Mouse (Mus musculus): ENCODE measurements around the gene Ppp6r1. TPM values are rescaled to one million over a fixed set of nuclear protein-coding genes. Genes with fewer than 3 reads are reported as not detected.

Ppp6r1 gene
- total and polyA plus RNA-seq, 3 experiments, result 89.5 to 167 TPM; not detected in 1

GRCm38 (mm10) chr7:4659911-4660443, 1.2 kb upstream of the Ppp6r1 start:
- no peak overlapping the region for H3K27ac ChIP-seq (ENCODE audit: control insufficient read depth, low read depth, low read length)
- peaks cover 10 to 11% of the 10 kb centered on the region in 2 experiments for H3K4me1 ChIP-seq (ENCODE audit: control insufficient read depth in 1 of 2, insufficient read depth in 2 of 2, low read length in 2 of 2)
- no peaks in the 10 kb centered on the region for H3K27me3 ChIP-seq (ENCODE audit: control insufficient read depth in 1 of 2, insufficient read depth in 2 of 2, low read length in 2 of 2)
- H3K79me2 ChIP-seq (ENCODE audit: control insufficient read depth, insufficient read depth, low read length, poor library complexity), result peaks cover 38% of the 10 kb centered on the region
- peaks cover 0 to 28% of the 10 kb centered on the region in 2 experiments; a peak in 2 of 4 replicates for H3K36me3 ChIP-seq (ENCODE audit: control insufficient read depth in 1 of 2, insufficient read depth in 2 of 2, low read length in 2 of 2)
- no peaks in the 10 kb centered on the region for H3K9me3 ChIP-seq (replicated peaks; ENCODE audit: insufficient read depth, low read length)
- no peak for TF ChIP-seq POLR2AphosphoS2 (IDR thresholded peaks at IDR 0.05; ENCODE audit: low read length)
- TF ChIP-seq RAD21 (IDR thresholded peaks at IDR 0.05; ENCODE audit: low read depth, low read length), result no peak
- no peak for TF ChIP-seq GABPA (IDR thresholded peaks at IDR 0.05; ENCODE audit: low read depth, low read length)
- TF ChIP-seq MAZ (IDR thresholded peaks at IDR 0.05; ENCODE audit: low read depth, low read length), result no peak
- TF ChIP-seq ELF1 (IDR thresholded peaks at IDR 0.05; ENCODE audit: low read depth, low read length), result no peak
- peak overlapping the region; percentile 69 to 75; a peak in 3 of 4 replicates for H3K4me3 ChIP-seq (ENCODE audit: control insufficient read depth in 1 of 2, insufficient read depth in 1 of 2, low read depth in 2 of 2, low read length in 2 of 2)
- no peak for DNase-seq (ENCODE audit: low read depth, low spot score)
- peak overlapping the region; percentile 82 for H3K9ac ChIP-seq (ENCODE audit: control insufficient read depth, low read depth, low read length, poor library complexity, severe bottlenecking)

- H3K79me2 ChIP-seq (ENCODE audit: control insufficient read depth, insufficient read depth, low read length, poor library complexity), result peaks cover 48% of the 10 kb centered on the region
- H3K4me3 ChIP-seq (ENCODE audit: control insufficient read depth in 1 of 2, insufficient read depth in 1 of 2, low read depth in 2 of 2, low read length in 2 of 2), result peak overlapping the region; percentile 79 to 85
- peaks cover 0 to 37% of the 10 kb centered on the region in 2 experiments; a peak in 2 of 4 replicates for H3K36me3 ChIP-seq (ENCODE audit: control insufficient read depth in 1 of 2, insufficient read depth in 2 of 2, low read length in 2 of 2)
- DNase-seq (ENCODE audit: low read depth, low spot score), result peak; percentile 52
- H3K9ac ChIP-seq (ENCODE audit: control insufficient read depth, low read depth, low read length, poor library complexity, severe bottlenecking), result peak overlapping the region; percentile 86
- peak overlapping the region; percentile 75 for H3K27ac ChIP-seq (ENCODE audit: control insufficient read depth, low read depth, low read length)
- H3K4me1 ChIP-seq (ENCODE audit: control insufficient read depth in 1 of 2, insufficient read depth in 2 of 2, low read length in 2 of 2), result peaks cover 20 to 23% of the 10 kb centered on the region in 2 experiments
- TF ChIP-seq UBTF (IDR thresholded peaks at IDR 0.05; ENCODE audit: borderline replicate concordance, insufficient read depth, low read depth, low read length), result peak; percentile 53; the same call in 1 of the 2 replicates
- no peak for TF ChIP-seq USF1 (IDR thresholded peaks at IDR 0.05; ENCODE audit: low read depth, low read length)
- TF ChIP-seq MYB (IDR thresholded peaks at IDR 0.05; ENCODE audit: low read depth, low read length), result no peak
- no peak for TF ChIP-seq HCFC1 (IDR thresholded peaks at IDR 0.05; ENCODE audit: low read depth, low read length)
- TF ChIP-seq MYC (IDR thresholded peaks at IDR 0.05; ENCODE audit: low read depth, low read length), result no peak
- TF ChIP-seq KAT2A (conservative IDR thresholded peaks at IDR 0.05; ENCODE audit: low read depth, low read length), result no peak
- no peak for TF ChIP-seq NELFE (IDR thresholded peaks at IDR 0.05; ENCODE audit: low read depth, low read length)
- no peak for TF ChIP-seq GATA1 (IDR thresholded peaks at IDR 0.05; ENCODE audit: low read depth, low read length)
- TF ChIP-seq NRF1 (IDR thresholded peaks at IDR 0.05; ENCODE audit: insufficient read depth, low read depth, low read length, poor library complexity, severe bottlenecking), result peak; percentile 66
- no peaks in the 10 kb centered on the region for H3K27me3 ChIP-seq (ENCODE audit: control insufficient read depth in 1 of 2, insufficient read depth in 2 of 2, low read length in 2 of 2)
- no peaks in the 10 kb centered on the region for H3K9me3 ChIP-seq (replicated peaks; ENCODE audit: insufficient read depth, low read length)
Observed at GRCm38 (mm10) chr7:4658128-4658907, 501 bp downstream of the Ppp6r1 start.

Measured in MEL (cell line).